Mouse (Mus musculus) lung, postnatal 0 days (tissue): ENCODE data around the gene 1700037H04Rik.
A peak's percentile ranks its signal among the peaks of the same experiment; 100 is the strongest.

Source experiments
- CTCF ChIP-seq: IDR thresholded peaks from 2 replicates; pipeline ENCODE4 v1.5.1; 2016; ENCODE audit warnings: antibody characterized with exemption, mild to moderate bottlenecking
- EP300 ChIP-seq: IDR thresholded peaks from 2 replicates; pipeline ENCODE4 v1.6.1; 2016; ENCODE audit warnings: antibody characterized with exemption, mild to moderate bottlenecking, control low read depth

DNA sequence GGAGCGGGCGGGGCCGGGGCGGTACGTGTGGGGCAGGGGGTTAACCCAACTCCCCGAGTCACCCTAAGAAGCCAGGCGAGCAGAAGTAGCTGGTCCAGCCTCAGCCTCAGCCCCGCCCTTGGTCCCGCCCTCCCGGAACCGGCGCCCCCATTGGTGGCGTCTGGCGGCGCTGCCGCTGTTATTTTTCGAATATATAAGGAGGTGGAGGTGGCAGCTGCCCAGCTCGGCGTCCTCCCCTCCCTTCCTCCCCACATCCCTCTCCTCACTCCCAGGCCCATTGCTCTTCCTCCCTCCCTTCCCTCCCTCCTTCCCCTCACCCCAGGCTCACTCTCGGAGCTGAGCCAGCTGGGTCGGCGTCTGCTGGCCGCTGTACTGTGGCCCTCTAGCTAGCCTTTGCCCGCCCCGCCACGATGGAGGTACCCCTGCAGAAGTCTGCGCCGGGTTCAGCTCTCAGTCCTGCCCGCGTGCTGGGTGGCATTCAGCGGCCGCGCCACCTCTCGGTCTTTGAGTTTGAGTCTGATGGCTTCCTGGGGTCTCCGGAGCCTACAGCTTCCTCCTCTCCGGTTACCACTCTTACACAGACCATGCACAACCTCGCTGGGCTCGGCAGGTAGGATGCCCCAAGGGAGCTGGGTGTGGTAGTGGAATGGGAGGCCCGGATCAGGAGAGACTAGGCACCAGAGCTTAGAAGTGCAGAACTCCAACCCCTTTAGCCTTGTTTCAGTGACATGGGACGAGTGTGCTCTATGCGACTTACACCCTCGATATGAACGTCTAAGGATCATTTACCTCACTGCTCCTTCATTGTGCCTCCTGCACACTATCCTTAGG lies 27.1 kb upstream of the 1700037H04Rik start, which contains the start of the genes Cdc25b and Spef1:
- peak; percentile 38 for TF ChIP-seq CTCF
- no peak for TF ChIP-seq EP300
